Mouse (Mus musculus): Measurements from ENCODE around the gene Cfap70. TPM values are rescaled to one million over a fixed set of nuclear protein-coding genes. Genes with fewer than 3 reads are reported as not detected.

Cfap70 gene
- polyA plus RNA-seq (2014; fragmentation: Nextera tagmentation; extraction: Ambion mirVana): 0.33 and 0.44 TPM in 2 replicates

- no peaks in the 10 kb centered on the region for H3K36me3 ChIP-seq (ENCODE audit: control insufficient read depth, insufficient read depth, low read length)
- H3K27ac ChIP-seq (ENCODE audit: low read depth, low read length): no peak within 1 kb of the TSS
- H3K4me1 ChIP-seq (ENCODE audit: control insufficient read depth, insufficient read depth, low read length): peaks cover 4% of the 10 kb centered on the region
These were observed at the start of gene Cfap70 for GRCm38 (mm10) chr14:20451765-20452331. Gene Cfap70 (minus strand): TSS chr14:20452226.

GRCm38 (mm10) chr14:20499982-20500381 is 48.0 kb upstream of the Cfap70 start:
- Histone ChIP-seq H3K4me1 (ENCODE audit: control insufficient read depth, insufficient read depth, low read length) (no peaks in the 10 kb centered on the region), H3K4me3 (ENCODE audit: low read depth, low read length) (no peak overlapping the region), H3K9me3 (ENCODE audit: control insufficient read depth, low read length) (no peaks in the 10 kb centered on the region), H3K27ac (ENCODE audit: low read depth, low read length) (no peak overlapping the region), H3K4me2 (no peak overlapping the region), H3K9ac (ENCODE audit: low read length) (no peak overlapping the region), H3K27me3 (ENCODE audit: control insufficient read depth, insufficient read depth, low read length) (no peaks in the 10 kb centered on the region), H3K36me3 (ENCODE audit: control insufficient read depth, insufficient read depth, low read length) (peaks cover 8% of the 10 kb centered on the region)
- no peak for DNase-seq (ENCODE audit: low spot score, missing footprints)
- ATAC-seq (ENCODE audit: low FRiP score): no peak
- 94% methylated on average over 3 of the region's 3 CpGs for WGBS

More at GRCm38 (mm10) chr14:20451765-20452331, at the start of gene Cfap70:
- H3K9ac ChIP-seq (ENCODE audit: low read length): peak within 1 kb of the TSS; percentile 51
- DNase-seq (ENCODE audit: low spot score, missing footprints) (peak; percentile 96), ATAC-seq (ENCODE audit: low FRiP score) (0 out of 2 replicates have a peak, but pooled peaks have one; percentile 22)
- H3K4me2 ChIP-seq: peak within 1 kb of the TSS; percentile 48
- H3K4me3 ChIP-seq (ENCODE audit: low read depth, low read length): peak within 1 kb of the TSS; percentile 28
- WGBS: 2% methylated on average over 15 of the region's 15 CpGs
- H3K9me3 ChIP-seq (ENCODE audit: control insufficient read depth, low read length): no peaks in the 10 kb centered on the region
- no peaks in the 10 kb centered on the region for H3K27me3 ChIP-seq (ENCODE audit: control insufficient read depth, insufficient read depth, low read length)

GRCm38 (mm10) chr14:20496603-20497002 is 44.6 kb upstream of the Cfap70 start, which contains the start of gene Mss51:
Gene Mss51 (minus strand): TSS chr14:20496901.
- Histone ChIP-seq H3K4me1 (ENCODE audit: control insufficient read depth, insufficient read depth, low read length) (no peaks in the 10 kb centered on the region), H3K27ac (ENCODE audit: low read depth, low read length) (no peak within 1 kb of the TSS), H3K9ac (ENCODE audit: low read length) (no peak within 1 kb of the TSS), H3K4me2 (no peak within 1 kb of the TSS), H3K9me3 (ENCODE audit: control insufficient read depth, low read length) (no peaks in the 10 kb centered on the region), H3K27me3 (ENCODE audit: control insufficient read depth, insufficient read depth, low read length) (no peaks in the 10 kb centered on the region), H3K36me3 (ENCODE audit: control insufficient read depth, insufficient read depth, low read length) (peaks cover 10% of the 10 kb centered on the region), H3K4me3 (ENCODE audit: low read depth, low read length) (no peak within 1 kb of the TSS)
- DNase-seq (ENCODE audit: low spot score, missing footprints) (no peak), ATAC-seq (ENCODE audit: low FRiP score) (no peak)
- 79% methylated on average over 2 of the region's 2 CpGs for WGBS

DNA sequence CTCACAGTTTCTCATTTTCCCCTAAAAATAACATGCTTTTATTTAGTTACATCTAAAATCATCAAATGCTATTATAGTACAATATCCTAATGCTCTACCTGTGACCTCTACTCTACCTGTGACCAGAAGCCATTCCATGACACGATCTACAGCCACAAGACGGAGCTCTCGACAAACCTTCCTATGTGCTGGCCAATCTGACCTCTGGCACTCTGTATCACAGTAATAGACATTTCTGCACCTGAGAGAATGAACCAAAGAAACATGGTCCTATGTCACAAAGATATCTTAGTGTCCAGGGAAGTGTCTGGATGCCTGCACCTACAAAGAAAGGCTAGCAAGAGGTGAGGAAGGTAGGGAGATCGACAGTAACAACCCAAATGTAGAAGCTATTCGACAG is 34.0 kb upstream of the Cfap70 start:
- Histone ChIP-seq H3K4me3 (ENCODE audit: low read depth, low read length) (no peak overlapping the region), H3K4me2 (no peak overlapping the region), H3K4me1 (ENCODE audit: control insufficient read depth, insufficient read depth, low read length) (no peaks in the 10 kb centered on the region), H3K9ac (ENCODE audit: low read length) (no peak overlapping the region), H3K27ac (ENCODE audit: low read depth, low read length) (no peak overlapping the region), H3K9me3 (ENCODE audit: control insufficient read depth, low read length) (no peaks in the 10 kb centered on the region), H3K27me3 (ENCODE audit: control insufficient read depth, insufficient read depth, low read length) (no peaks in the 10 kb centered on the region), H3K36me3 (ENCODE audit: control insufficient read depth, insufficient read depth, low read length) (0 out of 2 replicates have a peak, but pooled peaks cover 2% of the 10 kb centered on the region)
- WGBS: 94% methylated on average over 5 of the region's 5 CpGs
- ATAC-seq (ENCODE audit: low FRiP score): no peak
- peak; percentile 56 for DNase-seq (ENCODE audit: low spot score, missing footprints)

DNA sequence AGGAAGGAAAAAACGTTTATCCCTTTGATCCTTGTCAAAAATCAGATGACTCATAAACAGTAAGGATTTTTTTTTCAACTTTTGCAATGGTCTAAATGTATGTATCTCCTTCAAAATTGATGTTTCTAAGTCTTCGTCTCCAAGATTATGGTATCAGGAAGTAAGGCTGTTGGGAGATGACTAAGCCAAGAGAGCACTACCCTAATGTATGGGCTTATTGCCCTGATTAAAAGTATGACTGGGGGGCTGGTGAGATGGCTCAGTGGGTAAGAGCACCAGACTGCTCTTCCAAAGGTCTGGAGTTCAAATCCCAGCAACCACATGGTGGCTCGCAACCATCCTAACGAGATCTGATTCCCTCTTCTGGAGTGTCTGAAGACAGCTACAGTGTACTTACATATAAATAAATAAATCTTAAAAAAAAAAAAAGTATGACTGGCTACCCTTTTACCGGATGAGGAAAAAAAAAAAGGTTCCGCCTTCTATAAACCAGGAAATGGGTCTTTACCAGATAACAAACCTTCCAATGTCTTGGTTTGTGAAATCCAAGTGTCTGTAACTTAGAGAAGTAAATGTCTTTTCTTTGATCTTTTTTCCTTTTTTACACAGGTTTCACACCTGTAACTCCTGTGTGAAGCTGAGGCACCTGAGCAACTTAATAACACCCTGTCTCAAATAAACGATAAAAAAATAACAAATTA is 30.2 kb upstream of the Cfap70 start:
- Histone ChIP-seq H3K36me3 (ENCODE audit: control insufficient read depth, insufficient read depth, low read length) (0 out of 2 replicates have a peak, but pooled peaks cover under 1% of the 10 kb centered on the region), H3K4me3 (ENCODE audit: low read depth, low read length) (no peak overlapping the region), H3K27me3 (ENCODE audit: control insufficient read depth, insufficient read depth, low read length) (peaks cover 4% of the 10 kb centered on the region; the same call in 1 of the 2 replicates), H3K4me2 (no peak overlapping the region), H3K9me3 (ENCODE audit: control insufficient read depth, low read length) (no peaks in the 10 kb centered on the region), H3K4me1 (ENCODE audit: control insufficient read depth, insufficient read depth, low read length) (0 out of 2 replicates have a peak, but pooled peaks cover 2% of the 10 kb centered on the region), H3K9ac (ENCODE audit: low read length) (no peak overlapping the region), H3K27ac (ENCODE audit: low read depth, low read length) (no peak overlapping the region)
- 87% methylated on average over 7 of the region's 7 CpGs for WGBS
- DNase-seq (ENCODE audit: low spot score, missing footprints) (peak; percentile 66), ATAC-seq (ENCODE audit: low FRiP score) (no peak)

DNA sequence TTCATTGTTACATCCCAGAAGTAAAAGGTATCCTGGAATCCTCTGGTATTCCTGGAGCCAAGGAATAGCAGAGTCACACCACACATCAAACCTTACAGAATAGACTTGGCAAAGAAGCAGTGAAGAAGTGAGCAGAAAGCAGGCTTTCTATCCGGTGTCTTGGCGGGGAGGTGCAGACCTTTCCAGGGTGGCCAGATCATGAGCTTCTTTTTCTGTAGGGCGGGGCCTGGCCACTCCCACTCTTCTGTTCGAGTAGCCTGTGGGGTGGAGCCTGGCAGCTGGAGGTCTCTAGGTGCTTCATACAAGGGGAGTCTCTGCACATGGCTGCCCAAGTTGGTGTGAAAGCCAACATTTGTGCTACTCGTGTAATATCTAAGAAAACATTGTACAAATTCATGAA is 29.2 kb upstream of the Cfap70 start:
- H3K27ac ChIP-seq (ENCODE audit: low read depth, low read length): no peak overlapping the region
- no peak overlapping the region for H3K4me3 ChIP-seq (ENCODE audit: low read depth, low read length)
- ATAC-seq (ENCODE audit: low FRiP score) (no peak), DNase-seq (ENCODE audit: low spot score, missing footprints) (peak; percentile 33)
- H3K36me3 ChIP-seq (ENCODE audit: control insufficient read depth, insufficient read depth, low read length): no peaks in the 10 kb centered on the region
- no peaks in the 10 kb centered on the region for H3K9me3 ChIP-seq (ENCODE audit: control insufficient read depth, low read length)
- H3K27me3 ChIP-seq (ENCODE audit: control insufficient read depth, insufficient read depth, low read length): peaks cover 4% of the 10 kb centered on the region; the same call in 1 of the 2 replicates
- H3K4me2 ChIP-seq: no peak overlapping the region
- H3K9ac ChIP-seq (ENCODE audit: low read length): no peak overlapping the region
- 19% methylated on average over 5 of the region's 5 CpGs for WGBS
- H3K4me1 ChIP-seq (ENCODE audit: control insufficient read depth, insufficient read depth, low read length): 0 out of 2 replicates have a peak, but pooled peaks cover 2% of the 10 kb centered on the region

GRCm38 (mm10) chr14:20480195-20480579 is 28.2 kb upstream of the Cfap70 start:
- Histone ChIP-seq H3K27ac (ENCODE audit: low read depth, low read length) (no peak overlapping the region), H3K4me1 (ENCODE audit: control insufficient read depth, insufficient read depth, low read length) (0 out of 2 replicates have a peak, but pooled peaks cover 2% of the 10 kb centered on the region), H3K4me2 (peak overlapping the region; percentile 91), H3K9ac (ENCODE audit: low read length) (peak overlapping the region; percentile 53), H3K36me3 (ENCODE audit: control insufficient read depth, insufficient read depth, low read length) (no peaks in the 10 kb centered on the region), H3K27me3 (ENCODE audit: control insufficient read depth, insufficient read depth, low read length) (peaks cover 4% of the 10 kb centered on the region; the same call in 1 of the 2 replicates), H3K4me3 (ENCODE audit: low read depth, low read length) (peak overlapping the region; percentile 59), H3K9me3 (ENCODE audit: control insufficient read depth, low read length) (no peaks in the 10 kb centered on the region)
- DNase-seq (ENCODE audit: low spot score, missing footprints): no peak
- 0 out of 2 replicates have a peak, but pooled peaks have one; percentile 4 for ATAC-seq (ENCODE audit: low FRiP score)
- 81% methylated on average over 1 of the region's 1 CpGs for WGBS

DNA sequence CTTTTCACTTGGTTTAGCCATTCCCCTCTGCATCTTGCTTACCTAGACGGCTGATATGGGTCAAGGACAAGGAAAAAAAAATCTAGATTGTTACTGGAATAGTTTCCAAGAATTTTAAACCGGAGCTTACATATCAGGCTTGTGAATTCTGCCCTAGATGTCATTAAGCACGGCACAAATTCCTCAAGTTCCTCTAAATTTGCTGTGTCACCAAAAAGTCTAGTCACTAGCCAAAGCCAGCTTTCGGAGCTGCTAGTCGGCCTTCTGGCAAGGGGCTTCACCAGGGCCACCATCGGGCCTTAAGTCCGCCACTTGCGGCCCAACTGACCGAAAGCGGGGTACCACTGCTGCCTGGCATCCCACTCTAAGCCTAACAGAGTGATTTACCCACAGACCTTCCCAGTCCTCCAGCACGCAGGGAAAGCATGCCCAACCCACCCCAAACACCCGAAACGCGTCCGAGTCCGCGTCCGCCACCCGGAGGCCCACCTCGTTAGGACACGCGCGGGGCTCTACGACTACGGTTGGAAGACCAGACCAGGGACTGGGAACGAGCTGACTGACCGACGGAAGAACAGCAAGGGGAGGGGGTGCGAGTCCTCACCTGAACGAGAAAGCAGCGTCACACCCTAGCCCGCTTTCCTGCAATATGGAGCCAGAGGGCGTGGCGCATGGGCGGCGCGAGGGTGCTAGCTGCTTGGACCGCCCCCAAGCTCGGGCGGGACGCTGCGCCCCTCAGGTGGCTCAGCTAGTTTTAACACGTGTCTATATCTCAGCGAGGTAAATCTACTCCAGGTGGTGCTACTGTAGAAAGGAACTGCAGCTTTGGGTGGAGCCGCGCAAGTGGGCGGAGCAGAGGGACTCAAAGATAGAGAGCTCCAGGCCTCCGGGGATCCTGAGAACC is 27.5 kb upstream of the Cfap70 start, which contains the start of gene Anxa7:
TSS of gene Anxa7 (minus strand) at position 843 of the 904 bp plus-strand sequence.
- 2% methylated on average over 48 of the region's 48 CpGs for WGBS

More for the DNA sequence above, 27.5 kb upstream of the Cfap70 start, which contains the start of gene Anxa7:
- H3K9me3 ChIP-seq (ENCODE audit: control insufficient read depth, low read length): no peaks in the 10 kb centered on the region
- no peak within 1 kb of the TSS for H3K27ac ChIP-seq (ENCODE audit: low read depth, low read length)
- no peaks in the 10 kb centered on the region for H3K36me3 ChIP-seq (ENCODE audit: control insufficient read depth, insufficient read depth, low read length)
- H3K27me3 ChIP-seq (ENCODE audit: control insufficient read depth, insufficient read depth, low read length): peaks cover 4% of the 10 kb centered on the region; the same call in 1 of the 2 replicates
- ATAC-seq (ENCODE audit: low FRiP score) (peak; percentile 75), DNase-seq (ENCODE audit: low spot score, missing footprints) (peak; percentile 97)
- 0 out of 2 replicates have a peak, but pooled peaks cover 2% of the 10 kb centered on the region for H3K4me1 ChIP-seq (ENCODE audit: control insufficient read depth, insufficient read depth, low read length)
- H3K4me3 ChIP-seq (ENCODE audit: low read depth, low read length): peak within 1 kb of the TSS; percentile 59
- H3K4me2 ChIP-seq: peak within 1 kb of the TSS; percentile 91
- H3K9ac ChIP-seq (ENCODE audit: low read length): peak within 1 kb of the TSS; percentile 53

Measured in midbrain, embryonic 11.5 days (tissue).